Mouse (Mus musculus): ENCODE measurements around the gene Ankrd2. TPM values are rescaled to one million over a fixed set of nuclear protein-coding genes. Genes with fewer than 3 reads are reported as not detected.

The Ankrd2 gene
- total and polyA plus RNA-seq, 3 experiments = not detected

GRCm38 (mm10) chr19:41999688-42000283 lies 36.0 kb upstream of the Ankrd2 start:
- no peaks in the 10 kb centered on the region for H3K4me1 ChIP-seq (ENCODE audit: control insufficient read depth in 1 of 2, insufficient read depth in 2 of 2, low read length in 2 of 2)
- H3K27ac ChIP-seq (ENCODE audit: control insufficient read depth, low read depth, low read length) = no peak overlapping the region
- no peaks in the 10 kb centered on the region for H3K36me3 ChIP-seq (ENCODE audit: control insufficient read depth in 1 of 2, insufficient read depth in 2 of 2, low read length in 2 of 2)
- H3K27me3 ChIP-seq (ENCODE audit: control insufficient read depth in 1 of 2, insufficient read depth in 2 of 2, low read length in 2 of 2) = no peaks in the 10 kb centered on the region
- no peak overlapping the region for H3K9ac ChIP-seq (ENCODE audit: control insufficient read depth, low read depth, low read length, poor library complexity, severe bottlenecking)
- no peak for DNase-seq (ENCODE audit: low read depth, low spot score)
- no peak for TF ChIP-seq POLR2A (IDR thresholded peaks at IDR 0.05; ENCODE audit: control insufficient read depth in 1 of 2, insufficient read depth in 1 of 2, low read depth in 1 of 2, low read length in 2 of 2, poor library complexity in 1 of 2)
- no peak for TF ChIP-seq MYB (IDR thresholded peaks at IDR 0.05; ENCODE audit: low read depth, low read length)
- no peak for TF ChIP-seq GABPA (IDR thresholded peaks at IDR 0.05; ENCODE audit: low read depth, low read length)
- no peak for TF ChIP-seq NELFE (IDR thresholded peaks at IDR 0.05; ENCODE audit: low read depth, low read length)
- H3K79me2 ChIP-seq (ENCODE audit: control insufficient read depth, insufficient read depth, low read length, poor library complexity) = no peaks in the 10 kb centered on the region
- no peaks in the 10 kb centered on the region for H3K9me3 ChIP-seq (replicated peaks; ENCODE audit: insufficient read depth, low read length)
- H3K4me3 ChIP-seq (ENCODE audit: control insufficient read depth in 1 of 2, insufficient read depth in 1 of 2, low read depth in 2 of 2, low read length in 2 of 2) = no peak overlapping the region

GRCm38 (mm10) chr19:42000446-42000958 lies 35.3 kb upstream of the Ankrd2 start:
- DNase-seq (ENCODE audit: low read depth, low spot score) = no peak
- Histone ChIP-seq H3K27ac (ENCODE audit: control insufficient read depth, low read depth, low read length) (no peak overlapping the region), H3K27me3 (ENCODE audit: control insufficient read depth in 1 of 2, insufficient read depth in 2 of 2, low read length in 2 of 2) (no peaks in the 10 kb centered on the region), H3K4me1 (ENCODE audit: control insufficient read depth in 1 of 2, insufficient read depth in 2 of 2, low read length in 2 of 2) (peaks cover 2 to 6% of the 10 kb centered on the region in 2 experiments), H3K4me3 (ENCODE audit: control insufficient read depth in 1 of 2, insufficient read depth in 1 of 2, low read depth in 2 of 2, low read length in 2 of 2) (no peak overlapping the region), H3K9ac (ENCODE audit: control insufficient read depth, low read depth, low read length, poor library complexity, severe bottlenecking) (no peak overlapping the region), H3K79me2 (ENCODE audit: control insufficient read depth, insufficient read depth, low read length, poor library complexity) (no peaks in the 10 kb centered on the region), H3K9me3 (replicated peaks; ENCODE audit: insufficient read depth, low read length) (no peaks in the 10 kb centered on the region), H3K36me3 (ENCODE audit: control insufficient read depth in 1 of 2, insufficient read depth in 2 of 2, low read length in 2 of 2) (peaks cover 0 to 3% of the 10 kb centered on the region in 2 experiments; a peak in 2 of 4 replicates)
- TF ChIP-seq MYB (IDR thresholded peaks at IDR 0.05; ENCODE audit: low read depth, low read length) (no peak), ELF1 (IDR thresholded peaks at IDR 0.05; ENCODE audit: low read depth, low read length) (no peak), CTCF (IDR thresholded peaks at IDR 0.05 in 2 of 3, conservative IDR thresholded peaks at IDR 0.05 in 1 of 3; ENCODE audit: control insufficient read depth in 1 of 3, insufficient read depth in 1 of 3, low read depth in 2 of 3, low read length in 3 of 3, poor library complexity in 1 of 3, severe bottlenecking in 1 of 3) (no peak), USF1 (IDR thresholded peaks at IDR 0.05; ENCODE audit: low read depth, low read length) (no peak), POLR2AphosphoS5 (IDR thresholded peaks at IDR 0.05; ENCODE audit: borderline replicate concordance, low read depth, low read length) (no peak), ZNF384 (IDR thresholded peaks at IDR 0.05; ENCODE audit: low read depth, low read length) (no peak), MAX (IDR thresholded peaks at IDR 0.05; ENCODE audit: low read length) (no peak), BHLHE40 (IDR thresholded peaks at IDR 0.05; ENCODE audit: borderline replicate concordance, low read depth, low read length) (no peak), MAZ (IDR thresholded peaks at IDR 0.05; ENCODE audit: low read depth, low read length) (no peak), CHD1 (IDR thresholded peaks at IDR 0.05; ENCODE audit: low read depth, low read length) (no peak), GATA1 (IDR thresholded peaks at IDR 0.05; ENCODE audit: low read depth, low read length) (no peak), JUND (IDR thresholded peaks at IDR 0.05; ENCODE audit: low read depth, low read length) (no peak), MYC (IDR thresholded peaks at IDR 0.05; ENCODE audit: low read depth, low read length) (no peak), MXI1 (IDR thresholded peaks at IDR 0.05; ENCODE audit: low read depth, low read length) (no peak), NELFE (IDR thresholded peaks at IDR 0.05; ENCODE audit: low read depth, low read length) (no peak), ZC3H11A (IDR thresholded peaks at IDR 0.05; ENCODE audit: low read depth, low read length) (no peak), MEF2A (IDR thresholded peaks at IDR 0.05; ENCODE audit: extremely low read depth, insufficient replicate concordance, low read depth, low read length, poor library complexity, severe bottlenecking) (no peak), TBP (IDR thresholded peaks at IDR 0.05; ENCODE audit: low read depth, low read length) (no peak), POLR2AphosphoS2 (IDR thresholded peaks at IDR 0.05; ENCODE audit: low read length) (no peak)

All from MEL (cell line).